Mouse (Mus musculus) spleen, postnatal 36 days (tissue): ENCODE data around the gene Kif23.
A peak's percentile ranks its signal among the peaks of the same experiment; 100 is the strongest.

ENCODE experiments used
- DNase-seq, 2 experiments: peaks; one replicate each; pipeline ENCODE4 v3.0.0; 2022; ENCODE audit warnings: low spot score in 2 of 2, mixed read lengths in 1 of 2

Gene Kif23

GRCm38 (mm10) chr9:61946623-61947401, at the start of gene Kif23:
Kif23 (minus strand) TSS chr9:61946774.
- DNase-seq = peak; percentile 96 to 97

- DNase-seq = no peak
Observed at GRCm38 (mm10) chr9:61991158-61991557, 44.6 kb upstream of the Kif23 start.

GRCm38 (mm10) chr9:61990738-61991137, 44.2 kb upstream of the Kif23 start:
- DNase-seq = no peak

GRCm38 (mm10) chr9:61986055-61986454, 39.5 kb upstream of the Kif23 start:
- no peak for DNase-seq

- peak; percentile 46 to 60 for DNase-seq
Observed at GRCm38 (mm10) chr9:61985183-61985863, 38.7 kb upstream of the Kif23 start.

- DNase-seq = peak; percentile 76
Observed at GRCm38 (mm10) chr9:61982940-61983620, 36.5 kb upstream of the Kif23 start.

GRCm38 (mm10) chr9:61981876-61982275, 35.3 kb upstream of the Kif23 start:
- no peak for DNase-seq

GRCm38 (mm10) chr9:61979983-61980382, 33.4 kb upstream of the Kif23 start:
- DNase-seq = no peak

GRCm38 (mm10) chr9:61977258-61977945, 30.8 kb upstream of the Kif23 start:
- peak in 1 of 2 experiments; percentile 34 for DNase-seq

- DNase-seq = no peak
Observed at GRCm38 (mm10) chr9:61972031-61972430, 25.5 kb upstream of the Kif23 start.

- DNase-seq = no peak
Observed at GRCm38 (mm10) chr9:61971045-61971444, 24.5 kb upstream of the Kif23 start.

GRCm38 (mm10) chr9:61967357-61967756, 20.8 kb upstream of the Kif23 start:
- no peak for DNase-seq

- DNase-seq = no peak
Observed at GRCm38 (mm10) chr9:61965987-61966386, 19.4 kb upstream of the Kif23 start.

- DNase-seq = peak; percentile 63 to 65
Observed at GRCm38 (mm10) chr9:61965411-61965930, 18.9 kb upstream of the Kif23 start.

GRCm38 (mm10) chr9:61963356-61963755, 16.8 kb upstream of the Kif23 start:
- no peak for DNase-seq

- no peak for DNase-seq
Observed at GRCm38 (mm10) chr9:61961181-61961580, 14.6 kb upstream of the Kif23 start.

GRCm38 (mm10) chr9:61960753-61961152, 14.2 kb upstream of the Kif23 start:
- peak; percentile 24 to 39 for DNase-seq

- no peak for DNase-seq
Observed at GRCm38 (mm10) chr9:61959921-61960569, 13.5 kb upstream of the Kif23 start.

GRCm38 (mm10) chr9:61954707-61955106, 8.1 kb upstream of the Kif23 start:
- DNase-seq = no peak

GRCm38 (mm10) chr9:61952241-61952640, 5.7 kb upstream of the Kif23 start:
- no peak for DNase-seq
